Mouse (Mus musculus) heart, postnatal 0 days (tissue): ENCODE results near the gene Btaf1. TPM values are rescaled to one million over a fixed set of nuclear protein-coding genes. Genes with fewer than 3 reads are reported as not detected.

Source experiments
- ATAC-seq: fragments of 200-750 bp; cut with Nextera tagmentation; 2 replicates; pipeline ENCODE4 v1.8.0; 2017; ENCODE audit warnings: low read depth, moderate number of reproducible peaks, moderate library complexity; ENCODE audit not compliant: insufficient read depth
- DNase-seq: peaks from one replicate; pipeline ENCODE4 v3.0.0-alpha.2; 2016; ENCODE audit warnings: low spot score
- H3K27ac ChIP-seq: fragments of 300-500 bp; sonication (generic); 2 replicates; pipeline ENCODE4 v1.5.1; 2014; ENCODE audit warnings: low read depth, mild to moderate bottlenecking
- H3K27me3 ChIP-seq: fragments of 300-500 bp; sonication (generic); 2 replicates; pipeline ENCODE4 v1.6.1; 2014; ENCODE audit warnings: low read length, mixed read lengths; ENCODE audit not compliant: control insufficient read depth, insufficient read depth
- H3K36me3 ChIP-seq: fragments of 300-500 bp; sonication (generic); replicated peaks from 2 replicates; pipeline ENCODE4 v1.6.1; 2014; ENCODE audit warnings: low read length, mixed read lengths; ENCODE audit not compliant: control insufficient read depth, insufficient read depth
- H3K4me1 ChIP-seq: fragments of 300-500 bp; sonication (generic); 2 replicates; pipeline ENCODE4 v1.6.1; 2014; ENCODE audit warnings: antibody characterized with exemption; ENCODE audit not compliant: control insufficient read depth, insufficient read depth
- H3K4me2 ChIP-seq: fragments of 300-500 bp; sonication (generic); 2 replicates; pipeline ENCODE4 v1.6.1; 2014; ENCODE audit warnings: low read depth, mild to moderate bottlenecking, low read length, moderate library complexity
- H3K4me3 ChIP-seq: fragments of 300-500 bp; sonication (generic); 2 replicates; pipeline ENCODE4 v1.5.1; 2014; ENCODE audit warnings: low read depth, low read length
- H3K9ac ChIP-seq: fragments of 300-500 bp; sonication (generic); replicated peaks from 2 replicates; pipeline ENCODE4 v1.6.1; 2014; ENCODE audit warnings: low read depth, low read length, mixed read lengths
- H3K9me3 ChIP-seq: fragments of 300-500 bp; sonication (generic); replicated peaks from 2 replicates; pipeline ENCODE4 v1.6.1; 2016; ENCODE audit warnings: low read length; ENCODE audit not compliant: control insufficient read depth
- CTCF ChIP-seq: IDR thresholded peaks from 2 replicates; pipeline ENCODE4 v1.5.1; 2016; ENCODE audit warnings: antibody characterized with exemption, control low read depth, low read depth
- EP300 ChIP-seq: IDR thresholded peaks from 2 replicates; pipeline ENCODE4 v1.6.1; 2016; ENCODE audit warnings: antibody characterized with exemption, low read depth
- WGBS: fragments of 180-500 bp; shearing (Covaris S2); extraction: QIAGEN DNeasy Blood & Tissue Kit; methylation state at CpG from one replicate; pipeline ENCODE4 v1.1.7; 2014; 5-methylcytosine and 5-hydroxymethylcytosine counted together
- polyA plus RNA-seq: library from polyadenylated mRNA; unstranded; fragments of >200 nt; fragmentation: Nextera tagmentation; extraction: Ambion mirVana; gene quantifications from 2 replicates; pipeline ENCODE4 v1.2.1, GENCODE M21; 2015
- total RNA-seq: library from RNA; depleted of rRNA; stranded (reverse); fragments of >200 nt; gene quantifications from 2 replicates; pipeline ENCODE4 v1.2.3, GENCODE M21; 2014; ENCODE audit warnings: low replicate concordance

Gene Btaf1
- total and polyA plus RNA-seq, 2 experiments from 2014 or later, result 2.9 to 12.6 TPM

- H3K27ac ChIP-seq, result no peak overlapping the region
- DNase-seq (no peak), ATAC-seq (no peak)
- H3K4me1 ChIP-seq, result no peaks in the 10 kb centered on the region
- H3K27me3 ChIP-seq, result no peaks in the 10 kb centered on the region
- no peak overlapping the region for H3K9ac ChIP-seq
- H3K9me3 ChIP-seq, result no peaks in the 10 kb centered on the region
- WGBS, result 64% methylated on average over 3 of the region's 3 CpGs
- H3K36me3 ChIP-seq, result peaks cover 95% of the 10 kb centered on the region
- H3K4me2 ChIP-seq, result no peak overlapping the region
- TF ChIP-seq CTCF, result no peak
- TF ChIP-seq EP300, result no peak
- H3K4me3 ChIP-seq, result no peak overlapping the region
Measured at GRCm38 (mm10) chr19:36887706-36888105, 38.2 kb upstream of the Btaf1 start.

GRCm38 (mm10) chr19:36891746-36892145 lies 34.1 kb upstream of the Btaf1 start:
- peaks cover 75% of the 10 kb centered on the region for H3K36me3 ChIP-seq
- no peak overlapping the region for H3K27ac ChIP-seq
- ATAC-seq, result no peak
- no peaks in the 10 kb centered on the region for H3K4me1 ChIP-seq
- TF ChIP-seq EP300, result no peak
- no peak for TF ChIP-seq CTCF
- no peak overlapping the region for H3K4me3 ChIP-seq
- WGBS, result 92% methylated on average over 3 of the region's 3 CpGs
- H3K9me3 ChIP-seq, result no peaks in the 10 kb centered on the region
- no peak overlapping the region for H3K9ac ChIP-seq
- no peak for DNase-seq
- no peaks in the 10 kb centered on the region for H3K27me3 ChIP-seq
- no peak overlapping the region for H3K4me2 ChIP-seq

GRCm38 (mm10) chr19:36896791-36897569 lies 28.9 kb upstream of the Btaf1 start:
- no peak for ATAC-seq
- Histone ChIP-seq H3K4me2 (no peak overlapping the region), H3K27me3 (no peaks in the 10 kb centered on the region), H3K36me3 (peaks cover 26% of the 10 kb centered on the region), H3K4me1 (no peaks in the 10 kb centered on the region), H3K27ac (no peak overlapping the region), H3K4me3 (no peak overlapping the region), H3K9me3 (no peaks in the 10 kb centered on the region), H3K9ac (no peak overlapping the region)
- no peak for DNase-seq
- TF ChIP-seq EP300 (no peak), CTCF (no peak)
- 36% methylated on average over 10 of the region's 10 CpGs for WGBS

GRCm38 (mm10) chr19:36897778-36898177 lies 28.1 kb upstream of the Btaf1 start:
- no peak for DNase-seq
- no peak overlapping the region for H3K4me3 ChIP-seq
- H3K27ac ChIP-seq, result no peak overlapping the region
- peak; percentile 47 for TF ChIP-seq CTCF
- TF ChIP-seq EP300, result no peak
- no peaks in the 10 kb centered on the region for H3K27me3 ChIP-seq
- no peaks in the 10 kb centered on the region for H3K9me3 ChIP-seq
- no peaks in the 10 kb centered on the region for H3K4me1 ChIP-seq
- WGBS, result 53% methylated on average over 9 of the region's 9 CpGs
- no peak for ATAC-seq
- peaks cover 21% of the 10 kb centered on the region for H3K36me3 ChIP-seq
- no peak overlapping the region for H3K4me2 ChIP-seq
- H3K9ac ChIP-seq, result no peak overlapping the region

GRCm38 (mm10) chr19:36903377-36903776 lies 22.5 kb upstream of the Btaf1 start:
- ATAC-seq (no peak), DNase-seq (no peak)
- no peak overlapping the region for H3K4me3 ChIP-seq
- no peaks in the 10 kb centered on the region for H3K27me3 ChIP-seq
- H3K4me1 ChIP-seq, result no peaks in the 10 kb centered on the region
- H3K27ac ChIP-seq, result no peak overlapping the region
- no peak for TF ChIP-seq EP300
- TF ChIP-seq CTCF, result no peak
- WGBS, result 47% methylated on average over 7 of the region's 7 CpGs
- no peaks in the 10 kb centered on the region for H3K9me3 ChIP-seq
- no peaks in the 10 kb centered on the region for H3K36me3 ChIP-seq
- H3K4me2 ChIP-seq, result peak overlapping the region; percentile 90; the same call in 1 of the 2 replicates
- no peak overlapping the region; the same call in 1 of the 2 replicates for H3K9ac ChIP-seq
